Mouse (Mus musculus) left cerebral cortex, adult 11 months (tissue): Measurements from ENCODE around the gene Ccdc152.
A peak's percentile ranks its signal among the peaks of the same experiment; 100 is the strongest.

Experiments used
- DNase-seq: peaks from one replicate; pipeline ENCODE4 v3.0.0; 2022; ENCODE audit warnings: low spot score

Ccdc152 gene

GRCm38 (mm10) chr15:3303426-3303825 is at the start of gene Ccdc152:
TSS of gene Ccdc152 (minus strand) at chr15:3303526.
- DNase-seq: no peak

GRCm38 (mm10) chr15:3349306-3350064 is 46.2 kb upstream of the Ccdc152 start:
- DNase-seq: no peak

GRCm38 (mm10) chr15:3346682-3347081 is 43.4 kb upstream of the Ccdc152 start:
- no peak for DNase-seq

- DNase-seq: peak; percentile 29
Measured at GRCm38 (mm10) chr15:3344555-3344954, 41.2 kb upstream of the Ccdc152 start.

- no peak for DNase-seq
Measured at GRCm38 (mm10) chr15:3341806-3342582, 38.7 kb upstream of the Ccdc152 start.

- no peak for DNase-seq
Measured at GRCm38 (mm10) chr15:3339847-3340246, 36.5 kb upstream of the Ccdc152 start.

GRCm38 (mm10) chr15:3332517-3332916 is 29.2 kb upstream of the Ccdc152 start:
- DNase-seq: no peak

GRCm38 (mm10) chr15:3331813-3332212 is 28.5 kb upstream of the Ccdc152 start:
- no peak for DNase-seq

- no peak for DNase-seq
Measured at GRCm38 (mm10) chr15:3330291-3330690, 27.0 kb upstream of the Ccdc152 start.

- no peak for DNase-seq
Measured at GRCm38 (mm10) chr15:3323041-3323440, 19.7 kb upstream of the Ccdc152 start.

- no peak for DNase-seq
Measured at GRCm38 (mm10) chr15:3319929-3320328, 16.6 kb upstream of the Ccdc152 start.

- DNase-seq: no peak
Measured at GRCm38 (mm10) chr15:3316617-3317016, 13.3 kb upstream of the Ccdc152 start.

- DNase-seq: no peak
Measured at GRCm38 (mm10) chr15:3312937-3313336, 9.6 kb upstream of the Ccdc152 start.

GRCm38 (mm10) chr15:3309856-3310255 is 6.5 kb upstream of the Ccdc152 start:
- no peak for DNase-seq

GRCm38 (mm10) chr15:3300361-3301100 is 2.8 kb downstream of the Ccdc152 start:
- no peak for DNase-seq

GRCm38 (mm10) chr15:3297615-3298014 is 5.7 kb downstream of the Ccdc152 start:
- no peak for DNase-seq

GRCm38 (mm10) chr15:3295986-3296385 is 7.3 kb downstream of the Ccdc152 start:
- DNase-seq: no peak

GRCm38 (mm10) chr15:3293477-3293876 is 9.8 kb downstream of the Ccdc152 start:
- no peak for DNase-seq

- no peak for DNase-seq
Measured at GRCm38 (mm10) chr15:3290435-3290834, 12.9 kb downstream of the Ccdc152 start.

GRCm38 (mm10) chr15:3286032-3286431 is 17.3 kb downstream of the Ccdc152 start:
- DNase-seq: no peak

GRCm38 (mm10) chr15:3281737-3282136 is 21.6 kb downstream of the Ccdc152 start:
- DNase-seq: no peak

GRCm38 (mm10) chr15:3281216-3281615 is 22.1 kb downstream of the Ccdc152 start:
- no peak for DNase-seq

- DNase-seq: no peak
Measured at GRCm38 (mm10) chr15:3279242-3279641, 24.1 kb downstream of the Ccdc152 start.
